ENCODE assay signal across 8 mouse cellular contexts in genomic region chr6:115698699-115699098, GRCm38 (mm10). TPM values are rescaled to one million over a fixed set of nuclear protein-coding genes. Genes with fewer than 3 reads are reported as not detected.
A peak's percentile ranks its signal among the peaks of the same experiment; 100 is the strongest.
DNase-seq lines count a peak whose midpoint lies in the region; ATAC-seq and TF ChIP-seq lines count a peak whose summit lies in the region.

No protein-coding gene starts in this region.

- no peak overlapping the region for H3K27ac ChIP-seq in lung, embryonic 14.5 days (ENCODE audit: low read depth)

- no peak for ATAC-seq in lung, embryonic 14.5 days (ENCODE audit: insufficient read depth)
- peak; percentile 53 for ATAC-seq in activated CD4-positive, CD25-positive, alpha-beta regulatory T cell, adult 4 months

- 78% methylated on average over 4 of the region's 4 CpGs for WGBS in lung, embryonic 14.5 days

- TF ChIP-seq CTCF in lung, embryonic 14.5 days (IDR thresholded peaks at IDR 0.05; ENCODE audit: low read depth): peak; percentile 44; the same call in 1 of the 2 replicates

- H3K27me3 ChIP-seq in lung, embryonic 14.5 days (ENCODE audit: insufficient read depth, low read length): no peaks in the 10 kb centered on the region
- H3K27me3 ChIP-seq in splenic B cell, adult 2 months (ENCODE audit: control insufficient read depth, insufficient read depth, low read length, poor library complexity, severe bottlenecking): no peaks in the 10 kb centered on the region

- H3K36me3 ChIP-seq in lung, embryonic 14.5 days (ENCODE audit: insufficient read depth): no peaks in the 10 kb centered on the region
- no peaks in the 10 kb centered on the region for H3K36me3 ChIP-seq in splenic B cell, adult 2 months (ENCODE audit: control insufficient read depth, insufficient read depth, low read length, poor library complexity, severe bottlenecking)

- DNase-seq in embryo, embryonic 10 days (ENCODE audit: low spot score): peak; percentile 34
- no peak for DNase-seq in embryo, embryonic 11 days
- DNase-seq in lung, embryonic 14.5 days: peak; percentile 34
- no peak for DNase-seq in lung, postnatal 25 days (ENCODE audit: low spot score)
- DNase-seq in splenic B cell, adult 2 months (ENCODE audit: low read depth, low spot score): peak; percentile 71
- no peak for DNase-seq in urinary bladder, postnatal 10 days (ENCODE audit: low spot score)
- DNase-seq in cerebellum, adult 18-20 months: no peak

- H3K4me3 ChIP-seq in lung, embryonic 14.5 days (ENCODE audit: low read depth, low read length): no peak overlapping the region

- H3K4me1 ChIP-seq in lung, embryonic 14.5 days (ENCODE audit: insufficient read depth): no peaks in the 10 kb centered on the region

- no peak overlapping the region for H3K4me2 ChIP-seq in lung, embryonic 14.5 days

- no peaks in the 10 kb centered on the region; the same call in 1 of the 2 replicates for H3K9me3 ChIP-seq in lung, embryonic 14.5 days (ENCODE audit: low read depth, low read length)

- H3K9ac ChIP-seq in lung, embryonic 14.5 days: no peak overlapping the region

RNA-seq across cellular contexts. Expression of gene Raf1, which starts 22.3 kb away (rescaled TPM):
- 121 and 122 TPM in 2 replicates for polyA plus RNA-seq in lung, embryonic 14.5 days (2014; fragmentation: Nextera tagmentation; extraction: Ambion mirVana)
- 10 to 100 TPM; 38.6 to 48.2 TPM for polyA plus RNA-seq in activated CD4-positive, CD25-positive, alpha-beta regulatory T cell, adult 4 months (2017; shearing (Covaris generic))

Comparison
In these comparisons a context has a peak if more than half of its experiments do, and no peak if none do; other contexts are left out.
1. DNase-seq: peak in embryo, embryonic 10 days (single experiment), lung, embryonic 14.5 days (single experiment) and splenic B cell, adult 2 months (single experiment); none in embryo, embryonic 11 days (single experiment), lung, postnatal 25 days (single experiment), urinary bladder, postnatal 10 days (single experiment) and cerebellum, adult 18-20 months (0 of 2).